Mouse (Mus musculus): ENCODE results near the gene Tle1.

GRCm38 (mm10) chr4:72232206-72232605, 31.5 kb upstream of the Tle1 start:
- TF ChIP-seq EP300 (IDR thresholded peaks at IDR 0.05; ENCODE audit: insufficient read depth, low read depth, low read length) (no peak), CTCF (IDR thresholded peaks at IDR 0.05) (no peak)

Data from heart, adult 2 months (tissue).